Mouse (Mus musculus): Measurements from ENCODE around the gene Xpc. TPM values are rescaled to one million over a fixed set of nuclear protein-coding genes. Genes with fewer than 3 reads are reported as not detected.
"Not testable (repeated sequence)": the region's sequence is repeated elsewhere in the genome, so short reads cannot be mapped to it uniquely, and the experiment has no call there.

The Xpc gene
- polyA plus RNA-seq, 1 experiment: 16.1 TPM

DNA sequence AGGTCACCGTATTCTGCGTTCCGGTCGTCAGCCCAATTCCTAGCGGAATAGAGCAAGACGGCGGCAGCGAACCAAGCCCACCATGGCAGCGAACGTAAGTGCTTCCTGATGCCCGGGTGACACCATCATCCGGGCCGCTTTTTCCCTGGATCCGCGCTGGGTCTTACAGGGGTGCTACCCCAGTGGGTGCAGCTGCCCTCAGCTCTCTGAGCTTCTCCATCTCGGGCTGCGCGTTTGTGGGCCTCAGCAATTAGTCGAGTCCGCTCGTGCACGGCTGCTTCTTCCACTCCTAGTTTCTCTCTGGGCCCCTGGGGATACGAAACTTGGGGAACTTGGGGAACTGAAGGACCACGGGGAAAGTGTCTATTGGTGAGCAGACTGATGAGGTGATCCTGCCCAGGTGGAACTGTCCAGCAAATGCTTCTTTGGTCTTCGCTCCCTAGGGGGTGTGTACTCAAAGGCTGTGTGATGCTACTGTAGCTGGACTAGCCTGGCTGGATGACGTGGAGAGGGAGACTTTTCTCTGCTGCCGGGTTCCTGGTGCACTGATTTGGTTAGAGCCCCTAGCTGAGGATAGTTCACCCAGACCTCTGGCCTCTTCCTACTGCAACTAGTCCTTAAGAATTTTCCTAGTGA, 41.8 kb downstream of the Xpc start:
- DNase-seq (ENCODE audit: extremely low spot score in 1 of 2, low spot score in 1 of 2): no peak

DNA sequence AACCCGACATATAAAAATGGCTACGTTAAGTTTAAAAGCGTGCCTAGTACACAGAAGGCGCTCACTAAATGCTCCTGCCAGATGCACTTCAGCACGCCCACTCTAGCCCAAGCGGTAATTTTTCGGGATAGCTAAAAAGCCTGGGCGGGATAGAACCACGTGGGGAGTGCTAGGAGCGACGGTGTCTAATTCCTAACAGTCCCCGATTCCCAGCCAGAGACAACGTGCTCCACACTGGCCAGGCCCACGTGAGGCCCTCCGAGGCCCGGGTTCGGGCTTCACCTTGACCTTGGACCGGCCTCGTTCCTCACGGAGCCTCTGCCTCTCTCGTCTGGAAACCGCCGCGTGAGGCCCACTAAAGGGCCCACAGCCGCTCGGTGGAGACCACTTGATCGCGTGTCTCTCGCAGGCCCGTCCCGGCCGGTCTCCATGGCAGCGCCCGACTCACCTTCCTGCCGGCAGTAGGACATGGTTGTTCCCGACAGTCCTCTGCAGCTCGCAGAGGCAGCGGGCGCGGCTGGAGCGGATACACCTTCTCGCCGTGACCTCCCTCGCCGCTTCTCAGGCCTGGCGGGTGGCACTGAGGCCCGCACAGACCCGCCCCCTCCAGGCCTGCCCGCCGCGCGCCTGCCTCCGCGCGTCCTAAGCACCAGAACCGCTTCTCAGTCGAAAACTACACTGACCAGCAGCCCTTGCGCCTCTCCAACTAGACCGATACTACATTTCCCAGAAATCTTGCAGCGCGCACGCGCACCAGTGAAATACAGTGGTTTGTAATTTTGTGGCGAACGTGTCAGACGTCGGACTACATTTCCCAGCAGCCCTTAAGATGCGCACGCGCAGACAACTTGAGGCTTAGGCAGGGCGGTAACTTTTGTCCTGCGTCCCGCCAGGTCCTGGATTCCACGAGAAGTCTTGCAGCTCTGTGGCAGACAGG, 42.6 kb downstream of the Xpc start, which contains the start of the genes Chchd4 and Tmem43:
Gene Chchd4, minus strand, starts transcription at position 679 of the 937 bp plus-strand sequence.
Gene Tmem43, plus strand, starts transcription at position 836 of the 937 bp plus-strand sequence.
- DNase-seq (ENCODE audit: extremely low spot score in 1 of 2, low spot score in 1 of 2): peak; percentile 99 to 100

DNA sequence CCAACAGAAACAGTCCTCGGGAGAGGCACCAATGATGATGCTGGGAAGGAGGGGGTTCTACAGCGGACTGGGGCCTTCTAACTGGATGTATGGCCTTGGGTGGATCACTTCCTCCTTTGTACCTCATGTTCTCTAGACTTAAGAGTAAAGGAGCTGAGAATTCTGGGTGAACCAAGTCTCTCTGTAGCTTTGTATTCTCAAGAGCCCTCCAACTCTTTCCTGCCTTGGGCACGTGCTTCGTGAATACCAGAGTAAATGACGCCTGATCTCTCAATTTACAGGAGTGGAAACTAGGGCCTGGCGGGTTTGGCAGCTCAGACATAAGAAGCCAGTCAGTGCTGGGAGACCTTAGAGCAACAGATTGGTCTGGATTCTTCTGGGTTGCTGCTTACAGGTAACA, 43.4 kb downstream of the Xpc start:
- no peak for DNase-seq (ENCODE audit: extremely low spot score in 1 of 2, low spot score in 1 of 2)

DNA sequence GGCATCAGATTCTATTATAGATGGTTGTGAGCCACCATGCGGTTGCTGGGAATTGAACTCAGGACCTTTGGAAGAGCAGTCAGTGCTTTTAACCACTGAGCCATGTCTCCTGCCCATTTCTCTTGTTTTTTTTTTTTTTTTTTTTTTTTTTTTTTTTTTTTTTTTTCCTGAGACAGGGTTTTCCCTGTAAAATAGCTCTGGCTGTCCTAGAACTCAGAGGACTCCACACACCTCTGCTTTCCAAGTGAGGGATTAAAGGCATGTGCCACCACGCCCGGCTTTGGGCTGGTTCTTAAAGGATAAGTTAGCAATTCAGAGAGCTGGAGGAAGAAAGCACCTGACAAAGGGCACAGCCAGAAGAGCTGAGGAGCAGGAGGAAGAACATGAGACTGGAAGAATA, 44.3 kb downstream of the Xpc start:
- not testable (repeated sequence) for DNase-seq (ENCODE audit: extremely low spot score in 1 of 2, low spot score in 1 of 2)

DNA sequence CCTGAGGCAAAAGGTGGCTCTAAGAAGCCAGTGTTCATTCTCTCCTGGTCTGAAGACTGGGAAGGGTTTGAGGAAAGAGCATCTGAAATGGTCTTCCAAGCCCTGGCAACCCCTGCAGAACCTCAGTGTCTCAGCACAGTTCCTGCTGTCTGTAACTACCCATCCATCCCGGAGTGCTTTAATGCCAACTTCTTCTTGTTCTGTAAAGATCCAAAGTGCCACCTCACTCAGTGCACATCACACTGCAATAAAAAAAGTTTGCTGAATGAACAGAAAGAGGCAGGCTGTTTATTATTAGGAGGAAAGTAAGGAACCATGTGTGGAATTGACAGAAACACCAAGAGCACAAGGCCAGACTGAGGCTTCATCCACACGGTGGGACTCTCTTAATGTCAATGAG, 45.0 kb downstream of the Xpc start:
- DNase-seq (ENCODE audit: extremely low spot score in 1 of 2, low spot score in 1 of 2): no peak

DNA sequence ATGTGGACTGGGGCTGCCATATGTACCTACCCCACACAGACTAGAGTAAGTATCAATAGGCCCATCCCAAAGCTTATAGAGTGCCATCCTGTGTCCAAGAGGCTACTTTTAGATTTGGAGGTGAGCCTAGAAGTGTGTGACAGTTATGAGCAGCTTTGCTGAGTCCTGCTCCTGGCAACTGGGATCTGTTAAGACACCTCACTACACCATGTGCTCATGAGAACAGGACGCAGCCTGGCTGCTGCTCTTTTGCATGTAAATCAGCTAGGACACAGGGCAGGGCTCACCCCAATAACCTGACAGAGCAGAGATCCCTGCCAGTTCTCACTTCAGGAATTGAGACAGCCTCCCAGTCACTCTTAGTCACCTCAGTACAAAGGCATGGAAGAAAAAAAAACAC, 48.6 kb downstream of the Xpc start:
- DNase-seq (ENCODE audit: extremely low spot score in 1 of 2, low spot score in 1 of 2): no peak

DNA sequence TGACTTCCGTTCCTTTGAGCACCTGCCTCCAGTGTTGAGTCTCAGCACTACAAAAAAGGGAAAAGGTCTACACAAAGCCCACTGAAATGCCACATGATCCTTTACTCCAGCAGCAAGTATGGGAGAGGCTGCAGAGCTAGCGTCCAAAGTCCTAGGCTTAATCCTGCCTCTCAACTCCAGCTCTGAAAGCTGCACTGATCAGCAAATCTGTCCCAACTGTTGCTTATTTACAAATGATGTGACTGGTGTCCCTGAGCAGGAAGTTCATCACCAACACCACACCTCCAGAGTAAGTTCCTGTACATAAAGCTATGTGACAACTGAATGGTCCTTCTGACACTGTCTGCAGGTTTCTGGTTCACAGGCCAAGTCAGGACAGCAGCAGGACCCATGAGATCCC, 49.9 kb downstream of the Xpc start:
- DNase-seq (ENCODE audit: extremely low spot score in 1 of 2, low spot score in 1 of 2): no peak

DNA sequence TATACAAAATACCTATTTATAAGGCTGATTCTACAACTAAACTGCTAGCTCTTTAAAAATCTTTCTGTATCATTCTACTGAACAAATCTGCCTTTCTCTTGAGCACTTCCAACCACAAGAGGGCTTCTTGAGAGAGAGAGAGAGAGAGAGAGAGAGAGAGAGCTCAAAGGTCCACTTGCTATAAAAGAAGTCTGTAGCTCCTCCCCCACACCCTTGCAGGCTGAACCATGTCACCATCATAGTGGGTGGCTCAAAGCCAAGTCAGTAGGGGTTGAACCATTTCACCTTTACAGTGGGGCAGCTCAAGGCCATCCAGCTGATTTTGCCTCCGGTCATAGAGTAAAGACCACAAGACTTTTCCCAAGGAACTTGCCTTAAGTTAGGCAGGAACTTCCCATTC, 56.2 kb downstream of the Xpc start:
- no peak for DNase-seq (ENCODE audit: extremely low spot score in 1 of 2, low spot score in 1 of 2)

DNA sequence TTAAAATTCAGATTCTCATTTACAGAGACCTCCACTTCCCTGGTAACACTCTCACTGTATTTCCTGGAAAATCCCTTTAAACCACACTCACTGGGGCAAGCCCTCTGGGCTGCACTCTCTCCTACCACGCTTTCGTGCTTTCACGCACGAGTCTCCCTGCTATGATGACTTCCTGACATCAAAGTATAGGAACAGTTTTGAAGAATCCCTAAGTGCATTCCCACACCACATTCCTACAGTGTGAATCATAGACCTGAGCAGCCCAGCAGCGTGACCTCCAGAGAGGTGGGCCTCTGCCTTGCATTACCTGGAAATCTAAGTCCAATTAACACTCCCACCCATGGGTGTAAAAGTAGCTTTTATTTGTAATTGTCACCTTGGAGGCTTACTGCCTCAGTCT, 61.1 kb downstream of the Xpc start:
- no peak for DNase-seq (ENCODE audit: extremely low spot score in 1 of 2, low spot score in 1 of 2)

DNA sequence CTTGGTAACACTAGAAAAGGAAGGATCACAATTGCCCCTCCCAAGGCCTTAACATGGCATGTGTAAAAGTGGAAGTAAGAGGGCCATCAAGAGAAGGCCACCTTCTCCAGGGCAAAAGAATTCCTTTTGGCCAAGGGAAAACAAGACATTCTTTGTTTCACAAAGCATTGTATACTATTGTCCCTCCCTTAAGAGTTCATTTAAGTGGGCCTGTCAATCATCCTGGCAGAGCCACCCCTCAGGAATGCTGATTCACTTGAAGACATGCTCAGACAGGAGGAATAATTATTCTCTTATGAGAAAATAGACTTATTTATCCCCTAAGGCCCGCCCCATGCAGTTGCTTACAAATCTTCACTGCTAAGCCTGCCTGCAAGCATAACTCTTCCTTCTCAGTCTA, 63.6 kb downstream of the Xpc start:
- DNase-seq (ENCODE audit: extremely low spot score in 1 of 2, low spot score in 1 of 2): no peak

DNA sequence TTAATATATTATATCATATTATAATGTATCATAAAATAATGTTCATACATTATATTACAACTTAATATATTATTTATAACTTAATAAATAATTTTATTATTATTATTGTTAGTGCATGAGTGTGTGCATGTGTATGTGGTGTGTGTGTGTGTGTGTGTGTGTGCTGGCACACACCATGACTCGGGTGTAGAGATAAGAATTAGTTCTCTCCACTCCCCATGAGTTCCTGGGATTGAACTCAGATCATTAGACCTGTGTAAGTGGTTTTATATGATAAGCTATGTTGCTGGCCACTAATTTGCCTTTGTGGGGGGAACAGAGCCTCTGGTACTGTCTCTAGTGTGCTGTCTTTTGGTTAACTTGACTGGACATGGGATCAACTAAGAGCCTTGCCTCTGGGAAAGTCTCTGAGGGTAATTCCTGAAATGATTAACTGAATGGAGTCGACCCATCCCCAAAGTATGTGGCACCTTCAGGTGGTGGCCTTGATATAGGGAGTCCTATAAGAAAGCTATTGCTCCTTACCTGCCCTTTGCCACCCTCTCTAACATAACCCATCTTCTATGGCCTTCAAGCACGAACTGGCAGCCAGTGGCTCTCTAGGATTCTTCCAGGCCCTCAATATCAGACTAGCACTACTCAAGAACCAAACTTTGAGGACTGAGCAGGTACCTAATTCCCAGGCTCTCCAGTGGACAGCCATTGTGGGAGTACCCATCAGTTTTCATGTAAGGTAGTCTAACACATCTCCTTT, 66.0 kb downstream of the Xpc start:
- no peak for DNase-seq (ENCODE audit: extremely low spot score in 1 of 2, low spot score in 1 of 2)

DNA sequence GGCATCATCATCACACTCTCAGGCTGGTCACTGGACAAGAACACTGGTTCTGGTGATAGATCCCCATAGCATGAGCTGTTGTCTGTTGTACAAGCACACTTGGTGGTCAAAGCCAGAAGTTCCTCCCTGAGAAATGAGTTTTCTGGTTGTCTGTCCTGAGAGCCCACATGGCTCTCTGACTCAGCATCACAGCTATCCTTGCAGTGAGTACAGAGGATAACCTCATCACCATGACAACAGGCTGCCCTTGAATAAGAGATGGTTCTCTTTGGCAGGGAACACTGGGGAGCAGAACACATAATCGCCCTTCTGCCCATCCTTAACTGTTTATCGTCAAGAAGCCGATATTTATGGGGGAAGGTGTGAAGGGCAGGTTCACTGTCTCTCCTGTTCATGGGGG, 70.4 kb downstream of the Xpc start:
- DNase-seq (ENCODE audit: extremely low spot score in 1 of 2, low spot score in 1 of 2): no peak

DNA sequence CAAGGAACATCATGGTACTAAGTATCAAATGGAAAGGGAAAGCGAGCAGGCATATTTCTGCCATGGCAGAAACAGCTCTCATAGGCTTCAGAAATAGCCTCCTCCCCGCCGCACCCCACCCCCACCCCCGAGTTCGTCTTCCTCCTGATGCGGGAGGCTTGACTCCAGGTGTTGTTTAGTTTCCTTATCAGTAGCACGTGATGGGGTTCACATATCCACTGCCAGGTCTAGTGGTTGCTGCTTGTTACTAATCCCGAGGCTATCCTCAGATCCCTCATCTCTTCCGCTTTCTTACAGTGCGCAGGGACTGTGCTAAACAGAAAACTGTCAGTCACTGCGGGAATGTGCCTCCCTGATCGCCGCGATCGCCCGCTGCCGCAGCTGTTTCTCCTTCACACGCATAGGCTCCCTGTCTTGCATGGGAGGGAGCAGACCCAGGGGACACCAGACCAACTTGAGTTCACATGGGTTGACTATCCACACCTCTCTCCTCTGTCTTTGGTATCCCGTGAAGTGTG, 74.5 kb downstream of the Xpc start:
- DNase-seq (ENCODE audit: extremely low spot score in 1 of 2, low spot score in 1 of 2): no peak

DNA sequence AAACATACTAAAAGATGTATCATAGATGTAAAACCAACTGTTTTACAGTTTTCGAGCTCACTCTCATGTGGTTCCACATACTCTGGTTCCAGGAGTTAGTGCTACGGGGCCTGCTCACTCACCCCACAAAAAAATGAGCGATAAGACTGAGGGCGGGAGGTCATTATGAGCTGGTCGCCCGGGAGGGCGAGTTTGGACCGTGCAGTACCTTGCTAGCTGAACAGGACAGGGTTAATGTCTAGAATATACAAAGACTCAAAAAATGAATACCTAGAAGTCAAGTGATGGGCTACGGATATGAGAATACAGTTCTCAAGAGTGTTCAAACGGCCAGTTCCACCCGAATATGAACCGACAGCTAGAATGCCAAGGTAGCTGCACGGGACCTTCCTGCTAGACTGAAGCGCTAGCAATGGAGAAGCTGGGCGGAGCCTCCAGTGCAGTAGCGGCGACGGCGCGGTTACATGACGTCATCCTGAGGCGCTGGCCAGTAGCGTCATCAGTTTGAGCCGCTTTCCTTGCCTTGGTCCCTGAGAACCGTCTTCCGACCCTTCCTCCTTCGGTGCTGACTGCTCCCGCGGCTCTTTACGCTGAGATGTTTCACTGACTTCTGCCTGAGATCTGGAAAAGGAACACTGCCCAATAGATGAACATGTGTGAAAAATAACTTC, 75.1 kb downstream of the Xpc start:
- peak; percentile 96 to 99 for DNase-seq (ENCODE audit: extremely low spot score in 1 of 2, low spot score in 1 of 2)

Other genes starting within 250 kb of the Xpc start
- gene Wnt7a, start 104.5 kb downstream of the Xpc start, polyA plus RNA-seq (2012; rRNA removed): 17.2 and 20.1 TPM in 2 replicates
- gene Chchd4, start 42.3 kb downstream of the Xpc start, polyA plus RNA-seq (2012; rRNA removed): 17.4 and 19.3 TPM in 2 replicates
- 28.4 and 34.4 TPM in 2 replicates for gene Tmem43, start 42.2 kb downstream of the Xpc start, polyA plus RNA-seq (2012; rRNA removed)
- gene Lsm3, start within 50 bp of the Xpc start, polyA plus RNA-seq (2012; rRNA removed): 66.3 and 69.3 TPM in 2 replicates
- gene Slc6a6, start 168.2 kb upstream of the Xpc start, polyA plus RNA-seq (2012; rRNA removed): 109 and 123 TPM in 2 replicates

All from frontal cortex, adult 2 months (tissue).